Mouse (Mus musculus) liver, adult 2 months (tissue): ENCODE measurements around the gene Sox5. TPM values are rescaled to one million over a fixed set of nuclear protein-coding genes. Genes with fewer than 3 reads are reported as not detected.

Experiments used
- DNase-seq: peaks from one replicate; pipeline ENCODE4 v3.0.0-alpha.2; 2011; ENCODE audit warnings: low read depth, low spot score; ENCODE audit errors: extremely low read depth
- H3K27ac ChIP-seq: fragments of 200-500 bp; replicated peaks from 2 replicates; pipeline ENCODE4 v1.5.1; 2012; ENCODE audit warnings: low read depth, mild to moderate bottlenecking, control low read depth, inconsistent platforms, low read length; ENCODE audit not compliant: insufficient read depth
- H3K27me3 ChIP-seq: fragments of 200-500 bp; 2 replicates; pipeline ENCODE4 v1.6.1; 2012; ENCODE audit warnings: mild to moderate bottlenecking, moderate library complexity, low read length, inconsistent platforms; ENCODE audit not compliant: control insufficient read depth, insufficient read depth
- H3K36me3 ChIP-seq: fragments of 200-500 bp; 2 replicates; pipeline ENCODE4 v1.6.1; 2012; ENCODE audit warnings: low read length, inconsistent platforms; ENCODE audit not compliant: control insufficient read depth, insufficient read depth
- H3K4me1 ChIP-seq: fragments of 200-500 bp; 2 replicates; pipeline ENCODE4 v1.6.1; 2011; ENCODE audit warnings: low read length; ENCODE audit not compliant: control insufficient read depth, insufficient read depth
- H3K4me3 ChIP-seq: fragments of 200-500 bp; 2 replicates; pipeline ENCODE4 v1.5.1; 2011; ENCODE audit warnings: low read depth, mild to moderate bottlenecking, control low read depth, low read length, moderate library complexity; ENCODE audit not compliant: insufficient read depth
- H3K79me2 ChIP-seq: fragments of 200-500 bp; 2 replicates; pipeline ENCODE4 v1.6.1; 2012; ENCODE audit warnings: inconsistent platforms, mild to moderate bottlenecking, low read length, moderate library complexity; ENCODE audit not compliant: control insufficient read depth, insufficient read depth
- H3K9ac ChIP-seq: fragments of 200-500 bp; 2 replicates; pipeline ENCODE4 v1.6.1; 2012; ENCODE audit warnings: low read depth, mild to moderate bottlenecking, control low read depth, inconsistent platforms, low read length
- CTCF ChIP-seq: fragments of 200-500 bp; IDR thresholded peaks from 2 replicates; pipeline ENCODE4 v1.5.1; 2011; ENCODE audit warnings: low read depth, low read length, control low read depth
- POLR2A ChIP-seq: fragments of 200-500 bp; IDR thresholded peaks from 2 replicates; pipeline ENCODE4 v1.6.1; 2011; ENCODE audit warnings: low read length, control low read depth; ENCODE audit not compliant: insufficient read depth; ENCODE audit errors: extremely low read depth
- WGBS: fragments of 180-500 bp; shearing (Covaris S2); methylation state at CpG from one replicate; pipeline ENCODE4 v1.1.7; 2018; 5-methylcytosine and 5-hydroxymethylcytosine counted together
- polyA plus RNA-seq: library from polyadenylated mRNA; depleted of rRNA; stranded (reverse); fragments of >200 nt; gene quantifications from 2 replicates; pipeline ENCODE4 v1.2.3, GENCODE M21; 2012
- total RNA-seq: library from RNA; depleted of rRNA; stranded (reverse); fragments of >200 nt; gene quantifications from 2 replicates; pipeline ENCODE4 v1.2.3, GENCODE M21; 2014

Gene Sox5
- total and polyA plus RNA-seq, 2 experiments: 7.5 to 31.6 TPM

GRCm38 (mm10) chr6:144754366-144754765 is 27.4 kb downstream of the Sox5 start:
- DNase-seq: peak; percentile 60
- no peaks in the 10 kb centered on the region for H3K36me3 ChIP-seq
- H3K9ac ChIP-seq: no peak overlapping the region
- no peaks in the 10 kb centered on the region for H3K27me3 ChIP-seq
- H3K27ac ChIP-seq: peak overlapping the region; percentile 97
- peaks cover 2% of the 10 kb centered on the region; the same call in 1 of the 2 replicates for H3K79me2 ChIP-seq
- H3K4me1 ChIP-seq: peaks cover 12% of the 10 kb centered on the region
- TF ChIP-seq CTCF: no peak
- no peak for TF ChIP-seq POLR2A
- H3K4me3 ChIP-seq: no peak overlapping the region

- no peak for TF ChIP-seq CTCF
- no peak for TF ChIP-seq POLR2A
- WGBS: 10% methylated on average over 3 of the region's 3 CpGs
- DNase-seq: peak; percentile 90
- H3K79me2 ChIP-seq: peaks cover 2% of the 10 kb centered on the region; the same call in 1 of the 2 replicates
- no peaks in the 10 kb centered on the region for H3K27me3 ChIP-seq
- no peak overlapping the region for H3K4me3 ChIP-seq
- no peak overlapping the region; the same call in 1 of the 2 replicates for H3K9ac ChIP-seq
- H3K4me1 ChIP-seq: peaks cover 10% of the 10 kb centered on the region
- H3K36me3 ChIP-seq: no peaks in the 10 kb centered on the region
- peak overlapping the region; percentile 97 for H3K27ac ChIP-seq
Measured at GRCm38 (mm10) chr6:144753963-144754296, 27.8 kb downstream of the Sox5 start.

GRCm38 (mm10) chr6:144753225-144753962 is 28.4 kb downstream of the Sox5 start:
- Histone ChIP-seq H3K4me3 (no peak overlapping the region), H3K9ac (no peak overlapping the region), H3K27ac (peak overlapping the region; percentile 97), H3K27me3 (no peaks in the 10 kb centered on the region), H3K36me3 (no peaks in the 10 kb centered on the region), H3K4me1 (peaks cover 8% of the 10 kb centered on the region), H3K79me2 (peaks cover 2% of the 10 kb centered on the region; the same call in 1 of the 2 replicates)
- no peak for TF ChIP-seq POLR2A
- DNase-seq: no peak
- 54% methylated on average over 13 of the region's 13 CpGs for WGBS

- 95% methylated on average over 4 of the region's 4 CpGs for WGBS
- H3K4me3 ChIP-seq: no peak overlapping the region
- H3K4me1 ChIP-seq: peaks cover 8% of the 10 kb centered on the region
- no peak overlapping the region for H3K9ac ChIP-seq
- H3K79me2 ChIP-seq: peaks cover 5% of the 10 kb centered on the region; the same call in 1 of the 2 replicates
- H3K27me3 ChIP-seq: no peaks in the 10 kb centered on the region
- H3K27ac ChIP-seq: no peak overlapping the region
- H3K36me3 ChIP-seq: no peaks in the 10 kb centered on the region
- no peak for TF ChIP-seq CTCF
- TF ChIP-seq POLR2A: no peak
- no peak for DNase-seq
Measured at GRCm38 (mm10) chr6:144751581-144751980, 30.2 kb downstream of the Sox5 start.

GRCm38 (mm10) chr6:144750197-144750596 is 31.6 kb downstream of the Sox5 start:
- Histone ChIP-seq H3K4me1 (peaks cover 7% of the 10 kb centered on the region), H3K27me3 (no peaks in the 10 kb centered on the region), H3K9ac (no peak overlapping the region), H3K27ac (no peak overlapping the region), H3K36me3 (no peaks in the 10 kb centered on the region), H3K4me3 (no peak overlapping the region), H3K79me2 (peaks cover 4% of the 10 kb centered on the region; the same call in 1 of the 2 replicates)
- no peak for DNase-seq
- WGBS: 79% methylated on average over 7 of the region's 7 CpGs
- no peak for TF ChIP-seq POLR2A
- TF ChIP-seq CTCF: no peak

GRCm38 (mm10) chr6:144746436-144746835 is 35.3 kb downstream of the Sox5 start:
- Histone ChIP-seq H3K9ac (no peak overlapping the region), H3K4me3 (no peak overlapping the region), H3K27ac (no peak overlapping the region), H3K27me3 (no peaks in the 10 kb centered on the region), H3K36me3 (no peaks in the 10 kb centered on the region), H3K4me1 (no peaks in the 10 kb centered on the region), H3K79me2 (peaks cover 4% of the 10 kb centered on the region; the same call in 1 of the 2 replicates)
- 92% methylated on average over 10 of the region's 10 CpGs for WGBS
- TF ChIP-seq CTCF: no peak
- TF ChIP-seq POLR2A: no peak
- DNase-seq: no peak
